Mouse (Mus musculus): Measurements from ENCODE around the gene Rxylt1.

The Rxylt1 gene

DNA sequence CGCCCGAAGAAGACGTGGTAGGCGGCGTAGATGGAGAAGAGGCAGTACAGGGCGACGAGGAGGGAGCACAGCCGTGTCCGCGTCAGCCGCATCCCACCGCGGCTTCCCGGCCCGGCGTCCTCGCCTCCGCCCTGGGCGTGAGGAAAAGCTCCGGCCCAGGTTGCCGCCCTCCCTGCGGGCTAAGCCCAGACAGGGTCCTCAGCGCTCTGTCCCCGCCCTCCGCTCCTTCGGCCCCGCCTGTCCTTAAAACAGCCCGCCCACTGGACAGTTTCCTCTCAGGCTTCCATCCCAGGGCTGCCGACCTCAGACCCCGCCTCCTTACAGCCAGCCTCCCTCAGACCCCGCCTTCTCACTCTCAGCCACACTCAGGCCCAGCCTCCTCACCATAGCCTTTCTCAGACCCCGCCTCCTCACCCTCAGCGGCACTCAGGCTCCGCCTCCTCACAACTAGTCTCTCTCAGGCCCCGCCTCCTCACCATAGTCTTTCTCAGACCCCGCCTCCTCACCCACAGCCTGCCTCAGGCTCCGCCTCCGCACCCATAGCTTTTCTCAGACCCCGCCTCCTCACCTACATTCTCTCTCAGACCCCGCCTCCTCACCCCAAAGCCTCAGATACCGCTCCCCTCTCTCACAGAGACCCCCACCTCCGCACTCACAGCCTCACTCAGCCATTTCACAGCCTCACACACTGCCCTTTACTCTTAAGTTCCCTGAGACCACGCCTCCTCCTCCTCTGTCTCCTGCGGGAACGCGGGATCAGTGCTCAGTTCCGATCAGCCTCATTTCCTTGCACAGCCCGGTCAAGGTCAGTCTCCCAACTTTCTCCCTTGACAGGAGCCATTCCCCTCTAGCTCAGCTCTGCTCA, at the start of gene Rxylt1:
TSS of gene Rxylt1 (minus strand) at position 392 of the 865 bp plus-strand sequence.
- DNase-seq (ENCODE audit: extremely low spot score, low read depth, low spot score) = peak; percentile 91

DNA sequence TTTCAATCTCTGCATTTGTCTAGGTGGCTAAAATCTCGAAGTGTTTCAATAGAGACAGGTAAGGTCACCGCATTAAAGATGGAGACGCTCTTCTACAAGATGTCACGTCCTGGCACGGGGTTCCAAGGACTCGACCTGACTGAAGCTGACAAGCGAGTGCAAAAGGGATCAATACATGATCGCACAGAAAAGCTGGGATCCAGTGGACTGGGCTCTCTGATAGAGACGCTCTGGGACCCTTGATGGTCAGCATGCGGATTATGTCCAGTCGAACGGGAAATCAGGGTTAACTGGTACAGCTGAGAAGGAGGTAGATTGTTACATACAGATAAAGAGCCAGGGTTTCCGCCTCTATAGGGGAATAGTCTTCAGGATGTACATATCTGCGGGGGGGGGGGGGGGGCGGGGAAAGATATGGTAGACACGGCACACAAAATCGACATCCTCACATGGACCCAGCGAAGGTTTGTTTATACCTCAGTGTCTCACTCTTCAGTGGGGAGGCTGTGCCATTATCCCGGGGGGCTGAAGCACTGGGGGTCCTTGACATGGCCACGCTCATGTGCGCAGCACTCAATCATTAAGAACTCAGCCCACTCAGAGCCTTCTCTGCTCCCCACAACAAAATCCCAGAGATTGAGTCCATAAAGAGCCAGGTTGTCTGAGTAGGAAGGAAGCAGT, 24.3 kb upstream of the Rxylt1 start:
- DNase-seq (ENCODE audit: extremely low spot score, low read depth, low spot score) = no peak

DNA sequence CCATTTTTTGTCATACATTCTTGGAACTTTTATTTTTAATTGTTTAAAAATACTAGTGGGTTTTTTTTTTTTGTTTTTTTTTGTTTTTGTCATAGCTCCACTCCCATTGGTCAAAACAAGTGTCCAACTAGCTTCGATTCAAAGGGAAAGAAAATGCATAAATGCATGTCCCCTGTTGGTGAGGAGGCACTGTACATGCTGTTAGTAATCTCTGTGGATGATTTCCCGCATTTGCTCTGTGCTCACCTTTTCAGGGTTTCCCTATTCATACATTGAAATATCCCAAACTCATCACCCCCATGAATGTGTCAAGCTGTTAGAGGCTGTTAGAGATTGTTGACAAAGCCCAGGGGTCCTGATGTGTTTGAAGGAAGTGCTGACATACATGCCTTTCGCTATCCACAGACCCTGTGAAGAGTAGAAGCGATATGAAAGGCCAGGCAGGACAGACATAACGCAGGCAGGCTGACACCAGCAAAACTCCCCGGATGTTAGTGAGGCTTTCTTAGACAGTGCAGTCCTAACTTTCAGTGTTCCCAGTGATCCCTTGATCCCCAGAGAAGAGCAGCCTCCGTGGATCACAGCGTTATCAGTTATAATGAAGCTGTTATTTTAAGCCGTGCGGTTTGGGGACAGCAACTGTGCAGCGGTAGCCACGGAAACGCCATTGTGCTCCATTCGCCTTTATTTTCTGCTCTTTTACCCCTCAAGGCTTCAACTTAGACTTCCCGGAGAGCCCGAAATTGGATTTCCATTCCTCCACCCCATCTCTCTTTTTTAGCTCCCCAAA, 23.5 kb upstream of the Rxylt1 start:
- no peak for DNase-seq (ENCODE audit: extremely low spot score, low read depth, low spot score)

DNA sequence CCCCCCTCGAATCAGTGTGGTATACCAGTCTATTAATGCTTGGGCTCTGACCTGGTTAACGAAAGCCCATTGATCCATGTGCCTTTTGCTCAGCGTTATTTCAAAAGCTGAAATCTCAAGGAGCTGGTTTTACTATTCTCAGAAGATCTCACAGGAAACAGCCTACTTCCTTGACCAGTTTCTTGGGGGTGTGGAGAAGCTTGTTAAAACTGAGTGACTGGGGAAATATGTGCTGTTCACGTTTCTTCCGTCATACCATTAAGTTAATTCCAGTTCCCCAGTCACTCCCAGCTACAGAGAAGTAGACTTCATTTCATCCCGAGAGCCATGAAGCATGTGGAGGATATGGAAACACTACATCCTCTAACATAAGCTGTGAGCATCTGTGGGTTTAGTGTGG, 22.3 kb upstream of the Rxylt1 start:
- no peak for DNase-seq (ENCODE audit: extremely low spot score, low read depth, low spot score)

- no peak for DNase-seq (ENCODE audit: extremely low spot score, low read depth, low spot score)
Observed at GRCm38 (mm10) chr10:122116636-122117035, 19.5 kb upstream of the Rxylt1 start.

- DNase-seq (ENCODE audit: extremely low spot score, low read depth, low spot score) = no peak
Observed at GRCm38 (mm10) chr10:122106633-122107028, 9.5 kb upstream of the Rxylt1 start.

- no peak for DNase-seq (ENCODE audit: extremely low spot score, low read depth, low spot score)
Observed at GRCm38 (mm10) chr10:122105889-122106632, 8.9 kb upstream of the Rxylt1 start.

DNA sequence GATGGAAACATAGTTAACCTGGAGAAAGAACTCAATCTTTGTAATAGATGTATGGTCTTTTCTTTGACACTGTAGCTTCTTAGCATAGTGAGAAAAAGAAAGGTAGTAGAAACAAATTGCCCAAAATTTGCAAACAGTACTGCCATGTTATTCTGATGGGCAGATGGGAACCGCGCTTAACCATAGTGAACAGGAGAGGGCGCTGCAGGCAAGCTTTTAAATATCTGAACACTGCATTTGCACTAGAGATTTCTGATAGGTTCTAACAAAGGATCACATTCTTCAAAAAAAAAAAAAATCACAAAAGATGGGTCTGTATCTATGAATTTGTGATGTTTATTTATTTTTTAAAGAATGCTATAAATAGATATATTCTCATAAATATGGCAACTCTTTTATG, 8.2 kb upstream of the Rxylt1 start:
- DNase-seq (ENCODE audit: extremely low spot score, low read depth, low spot score) = no peak

GRCm38 (mm10) chr10:122102675-122103074, 5.5 kb upstream of the Rxylt1 start:
- no peak for DNase-seq (ENCODE audit: extremely low spot score, low read depth, low spot score)

DNA sequence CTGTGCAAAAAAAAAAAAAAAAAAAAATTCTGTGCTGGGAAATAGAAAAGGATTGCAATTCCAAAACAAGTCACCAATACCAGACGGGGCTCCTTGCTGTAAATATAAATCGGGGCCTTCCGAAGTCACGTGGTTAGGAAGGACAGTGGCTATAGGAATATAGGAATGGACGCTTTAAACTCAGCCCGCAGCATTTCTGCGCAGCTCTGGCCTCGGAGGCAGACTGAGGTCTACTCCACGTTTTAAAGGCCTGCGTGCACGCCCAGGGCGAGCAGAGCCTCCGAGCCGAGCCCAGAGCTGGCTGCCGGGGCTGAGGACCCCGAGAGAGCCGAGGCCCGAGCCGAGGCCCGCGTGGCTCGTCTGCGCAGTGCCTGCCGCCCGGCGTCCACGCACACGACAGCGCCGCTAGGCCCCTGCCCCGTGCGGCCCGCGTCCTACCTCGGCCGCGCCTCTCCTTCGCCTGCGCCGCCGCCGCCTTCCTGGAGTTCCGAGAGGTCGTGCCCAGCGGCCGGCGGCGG, 650 bp downstream of the Rxylt1 start:
- no peak for DNase-seq (ENCODE audit: extremely low spot score, low read depth, low spot score)

DNA sequence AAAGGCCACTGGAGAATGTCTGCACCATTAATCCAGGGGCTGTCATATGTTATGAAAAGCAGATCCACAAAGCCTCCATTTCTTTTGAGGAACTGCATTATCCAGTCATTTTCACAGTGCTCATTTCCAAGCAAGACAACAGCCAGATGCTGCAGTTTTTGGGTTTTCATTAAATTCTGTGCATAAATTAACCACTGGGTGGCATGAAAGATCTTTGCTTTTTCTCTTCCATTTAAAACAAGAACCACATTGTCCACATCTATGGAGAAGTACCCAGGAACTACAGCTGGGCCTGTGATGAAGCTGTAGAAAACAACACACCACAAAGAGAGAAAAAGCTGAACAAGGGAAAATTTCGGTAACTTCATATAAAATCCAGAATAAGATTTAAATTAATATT, 6.7 kb downstream of the Rxylt1 start:
- DNase-seq (ENCODE audit: extremely low spot score, low read depth, low spot score) = no peak

- no peak for DNase-seq (ENCODE audit: extremely low spot score, low read depth, low spot score)
Observed at GRCm38 (mm10) chr10:122081352-122081751, 15.8 kb downstream of the Rxylt1 start.

GRCm38 (mm10) chr10:122069153-122069552, 28.0 kb downstream of the Rxylt1 start:
- no peak for DNase-seq (ENCODE audit: extremely low spot score, low read depth, low spot score)

DNA sequence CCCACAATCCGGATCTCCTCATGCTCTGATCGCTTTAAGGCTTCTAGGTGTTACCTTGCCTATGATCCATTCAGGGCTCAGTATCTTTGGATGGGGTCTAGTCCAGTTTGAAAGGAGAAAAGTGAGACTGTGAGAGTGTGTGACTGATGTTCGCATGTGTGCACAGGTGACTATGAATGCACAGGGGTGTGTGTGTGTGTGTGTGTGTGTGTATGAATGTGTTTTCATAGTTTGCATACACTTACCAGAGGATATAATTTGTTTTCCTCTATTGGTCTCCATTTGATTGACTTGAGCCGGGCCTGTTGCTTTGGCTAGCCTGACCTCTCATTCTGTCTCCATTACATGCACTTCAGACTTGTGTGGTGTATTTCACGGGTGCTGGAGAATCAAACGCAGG, 41.3 kb downstream of the Rxylt1 start:
- DNase-seq (ENCODE audit: extremely low spot score, low read depth, low spot score) = no peak

DNA sequence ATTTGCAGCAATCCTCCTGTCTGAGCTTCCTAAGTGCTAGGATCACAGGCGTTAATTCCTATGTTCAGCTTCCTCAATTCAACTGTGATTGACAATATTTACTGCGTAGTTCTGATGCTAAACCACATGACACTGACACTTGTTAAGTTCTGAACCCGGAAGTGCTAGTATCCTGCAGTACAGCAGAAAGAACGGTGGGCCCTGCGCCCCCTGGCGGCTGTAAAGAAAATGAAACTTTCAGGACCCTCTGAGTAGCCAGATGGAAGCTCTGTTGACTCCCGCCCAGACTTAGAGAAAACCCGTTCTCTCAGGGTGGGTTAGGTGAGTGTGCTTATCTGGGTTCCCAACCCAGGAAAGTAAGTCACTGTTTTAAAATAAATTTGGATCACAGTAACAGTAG, 42.6 kb downstream of the Rxylt1 start:
- DNase-seq (ENCODE audit: extremely low spot score, low read depth, low spot score) = peak; percentile 54

DNA sequence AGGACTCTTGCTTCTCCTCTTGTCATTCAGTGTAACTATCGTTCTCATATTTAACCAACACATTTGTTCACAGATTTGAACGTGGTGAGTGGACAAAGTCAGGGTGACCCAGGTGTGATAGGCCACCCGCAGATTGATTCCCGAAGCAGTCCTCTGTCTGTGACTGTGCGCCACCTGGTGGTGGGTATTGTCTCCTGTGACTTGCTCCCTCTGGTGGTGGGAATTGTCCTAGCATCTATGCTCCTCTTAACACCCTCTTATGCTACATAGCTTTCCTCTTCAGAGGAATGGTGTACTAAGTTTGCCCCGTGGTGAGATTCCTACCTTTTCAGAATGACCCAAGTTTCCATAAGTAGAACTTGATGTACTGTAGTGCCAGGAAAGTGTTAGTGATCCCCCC, 45.3 kb downstream of the Rxylt1 start:
- DNase-seq (ENCODE audit: extremely low spot score, low read depth, low spot score) = peak; percentile 79

DNA sequence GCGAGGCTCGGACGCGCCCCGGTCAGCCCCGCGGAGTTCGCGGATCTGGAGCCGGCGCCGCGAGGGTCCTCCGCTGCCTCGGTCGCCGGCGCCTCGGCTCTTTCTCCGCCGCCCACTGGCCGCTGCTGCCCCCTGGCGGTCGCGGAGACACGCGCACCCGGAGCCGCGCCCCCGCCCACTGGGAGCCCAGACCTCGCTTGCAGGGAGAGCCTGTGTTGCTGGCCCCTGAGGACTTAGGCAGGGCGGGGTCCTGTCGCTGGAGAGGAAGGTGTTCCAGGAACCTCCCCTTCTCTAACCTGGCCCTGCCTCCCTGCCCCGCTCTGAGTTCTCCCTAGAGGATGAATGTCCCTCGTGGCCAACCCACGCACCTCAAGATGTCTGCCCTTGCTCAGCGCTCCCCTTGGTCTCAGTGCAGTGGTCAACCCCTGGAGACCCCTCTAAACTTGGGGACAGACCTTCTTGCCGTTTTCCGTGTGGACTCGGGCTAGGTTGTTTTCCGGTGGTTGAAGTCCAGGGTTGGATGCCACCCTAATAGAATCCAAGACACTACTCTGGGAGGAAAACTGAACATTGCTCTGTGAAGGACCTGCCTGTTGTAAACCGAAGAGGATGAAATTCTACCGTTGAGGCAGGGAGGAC, 49.3 kb downstream of the Rxylt1 start:
- DNase-seq (ENCODE audit: extremely low spot score, low read depth, low spot score) = no peak

DNA sequence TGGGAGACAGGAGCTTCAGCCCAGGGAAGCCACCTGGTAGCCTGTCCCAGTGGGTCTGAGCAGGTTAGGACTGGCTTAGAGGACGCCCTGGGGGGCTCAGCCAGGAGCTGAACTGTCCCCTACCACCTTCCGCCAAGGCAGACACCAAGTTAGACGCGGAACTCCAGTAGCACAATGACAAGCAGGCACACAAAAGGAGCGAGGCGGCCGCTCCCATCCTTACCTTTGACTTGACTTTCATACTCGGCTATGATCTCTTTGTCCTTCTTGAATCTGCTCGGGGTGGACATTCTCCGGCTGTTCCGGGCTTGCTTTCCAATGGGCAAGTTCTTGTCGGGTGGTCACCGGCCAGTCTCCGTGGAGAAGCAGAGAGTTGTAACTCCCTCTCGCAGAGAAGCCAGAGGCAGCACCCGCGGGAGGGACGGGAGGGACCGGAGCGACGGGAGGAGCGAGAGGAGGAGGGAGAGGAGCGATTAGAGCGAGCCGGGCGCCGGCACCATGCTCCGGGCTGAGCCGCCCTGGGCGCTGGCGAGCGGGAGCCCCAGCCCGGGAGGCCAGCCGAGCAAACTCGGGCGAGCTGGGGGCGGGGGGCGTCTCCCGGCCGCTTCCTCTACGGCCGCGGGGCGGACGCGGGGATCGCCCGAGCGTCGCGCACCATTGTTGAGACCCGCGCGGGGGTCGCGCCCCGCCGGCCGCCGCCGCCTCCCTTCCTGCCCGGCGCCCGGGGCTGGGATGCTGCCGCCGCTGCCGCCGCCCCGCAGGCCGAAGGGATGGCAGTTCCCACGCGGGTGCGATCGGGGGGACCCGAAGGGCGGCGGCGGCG, 50.1 kb downstream of the Rxylt1 start, which contains the start of gene Srgap1:
TSS of gene Srgap1 (minus strand) at position 412 of the 823 bp plus-strand sequence.
- DNase-seq (ENCODE audit: extremely low spot score, low read depth, low spot score) = no peak

DNA sequence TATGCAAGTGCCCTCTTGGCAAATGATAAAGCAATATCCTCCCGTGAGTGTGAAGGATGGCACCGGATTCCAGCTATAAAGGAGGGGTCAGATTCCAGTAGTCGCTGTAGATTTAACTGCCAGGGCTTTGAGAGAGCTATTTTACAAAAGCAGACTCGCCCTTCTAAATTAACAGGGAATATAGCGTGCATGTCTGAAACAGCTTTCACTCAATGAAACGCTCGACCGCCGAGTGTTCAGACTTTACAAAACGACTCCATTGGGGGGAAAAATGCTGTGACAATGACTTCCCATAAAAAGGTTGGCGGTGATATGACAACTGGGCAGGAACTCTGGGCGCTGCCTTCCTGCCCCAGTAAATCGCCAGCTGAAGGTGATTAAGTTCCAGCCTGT, 50.7 kb downstream of the Rxylt1 start:
- DNase-seq (ENCODE audit: extremely low spot score, low read depth, low spot score) = no peak
